Mouse (Mus musculus): Measurements from ENCODE around the gene Gdf9.

- TF ChIP-seq CTCF (IDR thresholded peaks at IDR 0.05): no peak
- TF ChIP-seq POLR2A (IDR thresholded peaks at IDR 0.05; ENCODE audit: insufficient read depth, low read depth, low read length): no peak
These were observed 27.2 kb upstream of the Gdf9 start for GRCm38 (mm10) chr11:53403638-53404037.

Measured in heart, adult 2 months (tissue).